Comparison of ENCODE assay signal across 29 mouse cellular contexts in genomic region chr17:80998958-80999357, GRCm38 (mm10). TPM values are rescaled to one million over a fixed set of nuclear protein-coding genes. Genes with fewer than 3 reads are reported as not detected.
DNase-seq lines count a peak whose midpoint lies in the region; ATAC-seq and TF ChIP-seq lines count a peak whose summit lies in the region.
"Had no signal": no experiment of that assay in that cellular context is flagged by ENCODE, and none has a peak within 500 bp of the region (broad histone marks: within the 10 kb centered on the region; RNA-seq: fewer than 3 reads in every experiment).

No protein-coding gene starts in this region.

- H3K4me2 ChIP-seq in lung, embryonic 14.5 days, result no peak overlapping the region
- H3K4me2 ChIP-seq in midbrain, embryonic 16.5 days (ENCODE audit: low read length), result no peak overlapping the region
- no peak overlapping the region for H3K4me2 ChIP-seq in midbrain, embryonic 13.5 days (replicated peaks)
- H3K4me2 ChIP-seq in midbrain, embryonic 15.5 days, result no peak overlapping the region
- H3K4me2 ChIP-seq: embryonic facial prominence, embryonic 13.5 days; forebrain, embryonic 12.5 days; forebrain, embryonic 15.5 days; heart, embryonic 11.5 days; hindbrain, embryonic 14.5 days had no signal

- H3K27me3 ChIP-seq in lung, embryonic 14.5 days (ENCODE audit: insufficient read depth, low read length), result no peaks in the 10 kb centered on the region
- H3K27me3 ChIP-seq in midbrain, embryonic 10.5 days (ENCODE audit: low read depth, poor library complexity, severe bottlenecking), result no peaks in the 10 kb centered on the region
- no peaks in the 10 kb centered on the region for H3K27me3 ChIP-seq in midbrain, embryonic 16.5 days (ENCODE audit: control insufficient read depth, insufficient read depth, low read depth, low read length)
- no peaks in the 10 kb centered on the region for H3K27me3 ChIP-seq in midbrain, embryonic 13.5 days
- H3K27me3 ChIP-seq in midbrain, embryonic 15.5 days (replicated peaks), result no peaks in the 10 kb centered on the region
- H3K27me3 ChIP-seq: embryonic facial prominence, embryonic 13.5 days; forebrain, embryonic 12.5 days; forebrain, embryonic 15.5 days had no signal

- no peak for TF ChIP-seq CTCF in lung, embryonic 14.5 days (IDR thresholded peaks at IDR 0.05; ENCODE audit: low read depth)
- no peak for TF ChIP-seq CTCF in gastrocnemius, adult 2 months (IDR thresholded peaks at IDR 0.05)

- DNase-seq in lung, embryonic 14.5 days, result peak; percentile 54
- DNase-seq in lung, adult 18-20 months, result no peak
- peak; percentile 20 for DNase-seq in midbrain, embryonic 10.5 days (ENCODE audit: low spot score)
- no peak for DNase-seq in frontal cortex, postnatal 36 days (ENCODE audit: low spot score in 2 of 2)
- no peak for DNase-seq in gastrocnemius, adult 2 months
- DNase-seq: adrenal gland, adult 2 months; adrenal gland, postnatal 14 days; cerebellum, adult 11 months; cerebellum, adult 2 months; cerebellum, adult 9-11 months; cerebellum, postnatal 25 days; embryo, embryonic 11 days; gastrocnemius, postnatal 14 days; heart, adult 11 months had no signal

- WGBS in lung, embryonic 14.5 days, result 47% methylated on average over 6 of the region's 6 CpGs
- 47% methylated on average over 6 of the region's 6 CpGs for WGBS in midbrain, embryonic 10.5 days
- 12% methylated on average over 6 of the region's 6 CpGs for whole genome bisulfite sequencing in midbrain, embryonic 16.5 days
- 17% methylated on average over 6 of the region's 6 CpGs for WGBS in midbrain, embryonic 13.5 days
- 17% methylated on average over 6 of the region's 6 CpGs for WGBS in midbrain, embryonic 15.5 days

- peaks cover 17% of the 10 kb centered on the region for H3K4me1 ChIP-seq in lung, embryonic 14.5 days (ENCODE audit: insufficient read depth)
- H3K4me1 ChIP-seq in midbrain, embryonic 10.5 days, result peaks cover 21% of the 10 kb centered on the region
- H3K4me1 ChIP-seq in midbrain, embryonic 16.5 days (ENCODE audit: control insufficient read depth, insufficient read depth, low read length), result peaks cover 4% of the 10 kb centered on the region; the same call in 1 of the 2 replicates
- H3K4me1 ChIP-seq in midbrain, embryonic 13.5 days (replicated peaks), result peaks cover 12% of the 10 kb centered on the region
- H3K4me1 ChIP-seq in midbrain, embryonic 15.5 days, result 0 out of 2 replicates have a peak, but pooled peaks cover 4% of the 10 kb centered on the region
- H3K4me1 ChIP-seq: forebrain, embryonic 12.5 days; forebrain, embryonic 15.5 days had no signal

- intact Hi-C loops in gastrocnemius, adult 2 months (cut with DNase I), result no loop called here

- H3K36me3 ChIP-seq in lung, embryonic 14.5 days (ENCODE audit: insufficient read depth), result no peaks in the 10 kb centered on the region
- H3K36me3 ChIP-seq in midbrain, embryonic 10.5 days, result peaks cover 7% of the 10 kb centered on the region
- no peaks in the 10 kb centered on the region for H3K36me3 ChIP-seq in midbrain, embryonic 16.5 days (ENCODE audit: control insufficient read depth, insufficient read depth, low read length)
- peaks cover 13% of the 10 kb centered on the region for H3K36me3 ChIP-seq in midbrain, embryonic 13.5 days
- no peaks in the 10 kb centered on the region for H3K36me3 ChIP-seq in midbrain, embryonic 15.5 days (replicated peaks)
- H3K36me3 ChIP-seq: embryonic facial prominence, embryonic 10.5 days; embryonic facial prominence, embryonic 13.5 days had no signal

- H3K27ac ChIP-seq in lung, embryonic 14.5 days (ENCODE audit: low read depth), result no peak overlapping the region
- H3K27ac ChIP-seq in midbrain, embryonic 10.5 days (replicated peaks), result no peak overlapping the region
- no peak overlapping the region for H3K27ac ChIP-seq in midbrain, embryonic 16.5 days (ENCODE audit: low read length)
- H3K27ac ChIP-seq in midbrain, embryonic 13.5 days, result no peak overlapping the region; the same call in 1 of the 2 replicates
- no peak overlapping the region for H3K27ac ChIP-seq in midbrain, embryonic 15.5 days
- H3K27ac ChIP-seq in gastrocnemius, adult 2 months, result no peak overlapping the region
- H3K27ac ChIP-seq: embryonic facial prominence, embryonic 10.5 days; embryonic facial prominence, embryonic 13.5 days; forebrain, embryonic 12.5 days; forebrain, embryonic 15.5 days; hindbrain, embryonic 14.5 days had no signal

- no peak overlapping the region for H3K4me3 ChIP-seq in lung, embryonic 14.5 days (ENCODE audit: low read depth, low read length)
- H3K4me3 ChIP-seq in midbrain, embryonic 10.5 days, result no peak overlapping the region
- no peak overlapping the region for H3K4me3 ChIP-seq in midbrain, embryonic 16.5 days (ENCODE audit: low read depth, low read length)
- no peak overlapping the region for H3K4me3 ChIP-seq in midbrain, embryonic 13.5 days (replicated peaks)
- no peak overlapping the region for H3K4me3 ChIP-seq in midbrain, embryonic 15.5 days
- H3K4me3 ChIP-seq in gastrocnemius, adult 2 months, result no peak overlapping the region
- H3K4me3 ChIP-seq: embryonic facial prominence, embryonic 10.5 days; embryonic facial prominence, embryonic 13.5 days; erythroblast, embryonic 14.5 days; forebrain, embryonic 12.5 days; forebrain, embryonic 15.5 days had no signal

- no peaks in the 10 kb centered on the region for H3K9me3 ChIP-seq in lung, embryonic 14.5 days (ENCODE audit: low read depth, low read length)
- 0 out of 2 replicates have a peak, but pooled peaks cover 7% of the 10 kb centered on the region for H3K9me3 ChIP-seq in midbrain, embryonic 10.5 days (replicated peaks)
- no peaks in the 10 kb centered on the region for H3K9me3 ChIP-seq in midbrain, embryonic 16.5 days (replicated peaks; ENCODE audit: control insufficient read depth, low read length, poor library complexity, severe bottlenecking)
- no peaks in the 10 kb centered on the region for H3K9me3 ChIP-seq in midbrain, embryonic 13.5 days
- H3K9me3 ChIP-seq in midbrain, embryonic 15.5 days, result no peaks in the 10 kb centered on the region
- H3K9me3 ChIP-seq: embryonic facial prominence, embryonic 10.5 days; forebrain, embryonic 15.5 days had no signal

- ATAC-seq in lung, embryonic 14.5 days (ENCODE audit: insufficient read depth), result no peak
- no peak for ATAC-seq in midbrain, embryonic 16.5 days
- peak; percentile 45; the same call in 1 of the 2 replicates for ATAC-seq in midbrain, embryonic 13.5 days
- ATAC-seq in midbrain, embryonic 15.5 days (replicated peaks), result peak; percentile 43; the same call in 1 of the 2 replicates
- ATAC-seq: CD4-positive, CD25-positive, alpha-beta regulatory T cell, adult 4 months; forebrain, embryonic 15.5 days had no signal

- no peak overlapping the region for H3K9ac ChIP-seq in lung, embryonic 14.5 days
- H3K9ac ChIP-seq in midbrain, embryonic 16.5 days (ENCODE audit: low read depth, low read length), result no peak overlapping the region
- no peak overlapping the region for H3K9ac ChIP-seq in midbrain, embryonic 13.5 days (replicated peaks)
- H3K9ac ChIP-seq in midbrain, embryonic 15.5 days, result no peak overlapping the region
- H3K9ac ChIP-seq: embryonic facial prominence, embryonic 13.5 days; forebrain, embryonic 12.5 days; forebrain, embryonic 15.5 days; hindbrain, embryonic 14.5 days had no signal

RNA-seq across cellular contexts. Expression of gene Tmem178, which starts 54.5 kb away (rescaled TPM):
- polyA plus RNA-seq in lung, embryonic 14.5 days (2014; fragmentation: Nextera tagmentation; extraction: Ambion mirVana), result 13.6 and 14.5 TPM in 2 replicates
- 6.4 and 8.6 TPM in 2 replicates for polyA plus RNA-seq in midbrain, embryonic 10.5 days (2016; fragmentation: Nextera tagmentation; extraction: Ambion mirVana)
- polyA plus RNA-seq in midbrain, embryonic 16.5 days (2015; fragmentation: Nextera tagmentation; extraction: Ambion mirVana), result 20.8 and 23.9 TPM in 2 replicates
- 25.7 and 32.0 TPM in 2 replicates for polyA plus RNA-seq in midbrain, embryonic 13.5 days (2015; fragmentation: Nextera tagmentation; extraction: Ambion mirVana)
- 23.5 and 24.7 TPM in 2 replicates for polyA plus RNA-seq in midbrain, embryonic 15.5 days (2015; fragmentation: Nextera tagmentation; extraction: Ambion mirVana)
- under 1 TPM; 0.25 to 0.28 TPM for total RNA-seq in gastrocnemius, adult 2 months (2021)
- total RNA-seq: common myeloid progenitor, adult 5-6 weeks; hematopoietic stem cell, adult 5-6 weeks; MEL had no signal
- polyA plus RNA-seq: C2C12; CD4-positive, CD25-positive, alpha-beta regulatory T cell, adult 4 months; erythroblast, embryonic 14.5 days had no signal

Comparison
In these comparisons a context has a peak if more than half of its experiments do, and no peak if none do; other contexts are left out.
1. ATAC-seq: peak in midbrain, embryonic 13.5 days (single experiment) and midbrain, embryonic 15.5 days (single experiment); none in lung, embryonic 14.5 days (single experiment) and midbrain, embryonic 16.5 days (single experiment).
2. DNase-seq: peak in lung, embryonic 14.5 days (single experiment) and midbrain, embryonic 10.5 days (single experiment); none in lung, adult 18-20 months (0 of 2), frontal cortex, postnatal 36 days (0 of 2) and gastrocnemius, adult 2 months (single experiment).